Mouse (Mus musculus) stomach, embryonic 16.5 days (tissue): Measurements from ENCODE around the gene Gck. TPM values are rescaled to one million over a fixed set of nuclear protein-coding genes. Genes with fewer than 3 reads are reported as not detected.

Experiments
- ATAC-seq: fragments of 200-750 bp; cut with Nextera tagmentation; 2 replicates; pipeline ENCODE4 v1.8.0; 2017; ENCODE audit warnings: moderate number of reproducible peaks, moderate TSS enrichment; ENCODE audit not compliant: insufficient read depth, low FRiP score
- H3K27ac ChIP-seq: fragments of 300-500 bp; sonication (generic); 2 replicates; pipeline ENCODE4 v1.5.1; 2014; ENCODE audit warnings: low read length
- H3K27me3 ChIP-seq: fragments of 300-500 bp; sonication (generic); 2 replicates; pipeline ENCODE4 v1.6.1; 2014; ENCODE audit warnings: low read length, control low read depth, mixed read lengths; ENCODE audit not compliant: control insufficient read depth, insufficient read depth
- H3K36me3 ChIP-seq: fragments of 300-500 bp; sonication (generic); 2 replicates; pipeline ENCODE4 v1.6.1; 2014; ENCODE audit warnings: low read length; ENCODE audit not compliant: control insufficient read depth, insufficient read depth
- H3K4me1 ChIP-seq: fragments of 300-500 bp; sonication (generic); 2 replicates; pipeline ENCODE4 v1.6.1; 2014; ENCODE audit warnings: low read length, control low read depth, mixed read lengths; ENCODE audit not compliant: control insufficient read depth, insufficient read depth
- H3K4me2 ChIP-seq: fragments of 300-500 bp; sonication (generic); 2 replicates; pipeline ENCODE4 v1.6.1; 2014; ENCODE audit warnings: low read depth, low read length, mixed read lengths
- H3K4me3 ChIP-seq: fragments of 300-500 bp; sonication (generic); replicated peaks from 2 replicates; pipeline ENCODE4 v1.5.1; 2014; ENCODE audit warnings: mild to moderate bottlenecking, low read length
- H3K9ac ChIP-seq: fragments of 300-500 bp; sonication (generic); 2 replicates; pipeline ENCODE4 v1.6.1; 2014; ENCODE audit warnings: low read length
- H3K9me3 ChIP-seq: fragments of 300-500 bp; sonication (generic); replicated peaks from 2 replicates; pipeline ENCODE4 v1.6.1; 2016; ENCODE audit warnings: low read length, control low read depth; ENCODE audit not compliant: control insufficient read depth
- WGBS: fragments of 180-500 bp; shearing (Covaris S2); extraction: QIAGEN DNeasy Blood & Tissue Kit; methylation state at CpG from one replicate; pipeline ENCODE4 v1.1.7; 2014; 5-methylcytosine and 5-hydroxymethylcytosine counted together
- polyA plus RNA-seq: library from polyadenylated mRNA; unstranded; fragments of >200 nt; fragmentation: Nextera tagmentation; extraction: Ambion mirVana; gene quantifications from 2 replicates; pipeline ENCODE4 v1.2.1, GENCODE M21; 2015

The Gck gene
- polyA plus RNA-seq, 1 experiment from 2014 or later: 3.5 TPM

- 80% methylated on average over 3 of the region's 3 CpGs for WGBS
- Histone ChIP-seq H3K27me3 (no peaks in the 10 kb centered on the region), H3K4me3 (no peak overlapping the region), H3K4me1 (no peaks in the 10 kb centered on the region), H3K9me3 (no peaks in the 10 kb centered on the region), H3K9ac (no peak overlapping the region), H3K36me3 (peaks cover 25% of the 10 kb centered on the region), H3K27ac (no peak overlapping the region), H3K4me2 (no peak overlapping the region)
- ATAC-seq: no peak
Measured at GRCm38 (mm10) chr11:5966751-5967150, 16.9 kb upstream of the Gck start.

- H3K27me3 ChIP-seq: no peaks in the 10 kb centered on the region
- WGBS: 86% methylated on average over 11 of the region's 11 CpGs
- H3K4me2 ChIP-seq: no peak overlapping the region
- H3K4me1 ChIP-seq: no peaks in the 10 kb centered on the region
- no peaks in the 10 kb centered on the region for H3K9me3 ChIP-seq
- H3K4me3 ChIP-seq: no peak overlapping the region
- no peak overlapping the region for H3K9ac ChIP-seq
- no peak for ATAC-seq
- peaks cover 25% of the 10 kb centered on the region for H3K36me3 ChIP-seq
- no peak overlapping the region for H3K27ac ChIP-seq
Measured at GRCm38 (mm10) chr11:5965865-5966264, 16.0 kb upstream of the Gck start.

DNA sequence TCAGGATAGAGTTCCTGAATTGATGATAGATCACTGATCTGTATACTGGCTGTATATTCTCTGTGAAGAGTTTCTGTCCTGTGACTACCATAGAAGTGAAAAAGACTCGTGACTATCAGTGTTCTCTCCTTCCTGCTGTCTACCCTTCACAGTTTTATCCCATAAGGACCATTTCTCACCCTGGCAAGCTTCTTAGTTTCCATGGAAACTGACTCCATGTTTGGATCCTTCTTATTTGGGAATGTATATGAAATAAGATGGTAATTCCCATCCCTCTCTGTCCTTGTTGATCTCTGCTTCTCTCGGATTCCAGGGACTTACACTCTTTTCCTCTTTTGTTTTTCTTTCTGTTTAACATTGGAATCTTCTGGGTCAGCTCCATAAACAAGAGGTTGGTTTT, 10.2 kb upstream of the Gck start:
- H3K4me1 ChIP-seq: peaks cover 10% of the 10 kb centered on the region
- WGBS: 75% methylated on average over 2 of the region's 2 CpGs
- H3K27me3 ChIP-seq: no peaks in the 10 kb centered on the region
- no peak overlapping the region for H3K9ac ChIP-seq
- peaks cover 25% of the 10 kb centered on the region for H3K36me3 ChIP-seq
- H3K27ac ChIP-seq: no peak overlapping the region
- ATAC-seq: no peak
- H3K4me3 ChIP-seq: no peak overlapping the region
- no peaks in the 10 kb centered on the region for H3K9me3 ChIP-seq
- H3K4me2 ChIP-seq: no peak overlapping the region

DNA sequence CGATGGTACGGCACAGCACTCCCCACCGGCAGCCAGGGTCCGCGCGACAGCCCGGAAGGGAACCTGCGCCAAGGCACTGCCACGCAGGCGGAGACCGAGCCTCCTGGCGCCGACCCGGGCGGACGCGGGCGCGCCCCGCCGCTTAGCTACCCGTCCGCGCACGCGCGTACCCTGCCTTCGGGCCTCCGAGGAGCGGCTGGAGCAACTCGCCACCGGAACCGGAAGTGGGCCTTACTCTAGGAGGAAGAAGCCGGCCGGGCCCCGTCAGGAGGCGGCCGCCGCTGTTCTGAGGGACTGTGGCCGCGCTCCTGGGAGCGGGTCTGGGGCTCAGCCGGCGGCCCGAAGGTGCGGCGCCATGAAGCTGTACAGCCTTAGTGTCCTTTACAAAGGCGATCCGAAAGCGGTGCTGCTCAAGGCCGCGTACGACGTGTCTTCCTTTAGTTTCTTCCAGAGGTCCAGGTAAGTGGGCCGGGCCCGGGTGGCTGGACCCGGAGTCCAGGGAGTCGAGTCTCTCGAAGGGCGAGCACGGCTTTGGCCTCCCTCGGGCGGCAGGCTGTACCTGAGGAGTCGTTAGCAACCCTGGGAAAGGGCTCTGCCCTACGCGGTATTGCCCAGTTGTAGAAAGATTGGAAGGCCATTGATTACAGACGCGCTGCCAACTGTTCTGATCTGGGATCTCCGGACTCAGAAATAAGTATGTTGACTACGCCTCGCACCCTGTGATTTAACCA, 5.8 kb upstream of the Gck start, which contains the start of gene Ykt6:
Ykt6 (plus strand) TSS at position 148 of the 731 bp plus-strand sequence.
- no peaks in the 10 kb centered on the region for H3K27me3 ChIP-seq
- peak within 1 kb of the TSS; percentile 70 for H3K4me3 ChIP-seq
- H3K36me3 ChIP-seq: peaks cover 8% of the 10 kb centered on the region; the same call in 1 of the 2 replicates
- ATAC-seq: peak; percentile 96
- peaks cover 15% of the 10 kb centered on the region for H3K4me1 ChIP-seq
- H3K4me2 ChIP-seq: peak within 1 kb of the TSS; percentile 87
- H3K9me3 ChIP-seq: no peaks in the 10 kb centered on the region
- peak within 1 kb of the TSS; percentile 84 for H3K9ac ChIP-seq
- under 1% methylated on average over 71 of the region's 71 CpGs for WGBS
- peak within 1 kb of the TSS; percentile 97 for H3K27ac ChIP-seq

DNA sequence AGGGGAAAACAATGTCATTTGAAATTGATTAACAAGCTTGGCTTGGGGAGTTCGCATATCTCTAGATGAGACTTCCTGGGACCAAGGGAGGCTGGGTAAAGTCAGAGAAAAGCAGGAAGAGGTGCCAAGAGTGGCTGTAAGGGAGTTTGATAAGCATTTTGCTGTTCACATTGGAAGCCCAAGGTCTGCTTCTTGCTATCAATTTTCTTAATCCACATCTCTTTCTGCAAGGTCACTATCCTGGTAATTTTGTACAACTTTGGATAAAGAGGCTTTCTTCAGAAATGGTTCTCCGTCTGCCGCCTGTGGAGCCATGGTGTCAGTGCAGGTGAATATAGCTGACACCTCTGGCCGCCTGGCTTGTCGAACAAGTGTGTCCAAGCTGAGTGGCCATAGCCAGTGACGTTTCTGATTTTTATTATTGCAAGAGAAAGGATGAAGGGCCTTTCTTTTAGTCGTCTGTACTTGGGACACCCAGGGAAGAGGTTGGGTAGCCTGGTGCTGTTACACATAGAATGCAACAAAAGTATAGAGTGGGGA, 5.2 kb upstream of the Gck start:
- WGBS: 3% methylated on average over 7 of the region's 7 CpGs
- Histone ChIP-seq H3K4me2 (peak overlapping the region; percentile 87), H3K27me3 (no peaks in the 10 kb centered on the region), H3K27ac (peak overlapping the region; percentile 97), H3K9ac (peak overlapping the region; percentile 84), H3K4me1 (peaks cover 15% of the 10 kb centered on the region), H3K9me3 (no peaks in the 10 kb centered on the region), H3K4me3 (peak overlapping the region; percentile 70), H3K36me3 (peaks cover 1% of the 10 kb centered on the region; the same call in 1 of the 2 replicates)
- peak; percentile 53 for ATAC-seq

- no peak for ATAC-seq
- 63% methylated on average over 5 of the region's 5 CpGs for WGBS
Measured at GRCm38 (mm10) chr11:5954435-5954834, 4.6 kb upstream of the Gck start.

DNA sequence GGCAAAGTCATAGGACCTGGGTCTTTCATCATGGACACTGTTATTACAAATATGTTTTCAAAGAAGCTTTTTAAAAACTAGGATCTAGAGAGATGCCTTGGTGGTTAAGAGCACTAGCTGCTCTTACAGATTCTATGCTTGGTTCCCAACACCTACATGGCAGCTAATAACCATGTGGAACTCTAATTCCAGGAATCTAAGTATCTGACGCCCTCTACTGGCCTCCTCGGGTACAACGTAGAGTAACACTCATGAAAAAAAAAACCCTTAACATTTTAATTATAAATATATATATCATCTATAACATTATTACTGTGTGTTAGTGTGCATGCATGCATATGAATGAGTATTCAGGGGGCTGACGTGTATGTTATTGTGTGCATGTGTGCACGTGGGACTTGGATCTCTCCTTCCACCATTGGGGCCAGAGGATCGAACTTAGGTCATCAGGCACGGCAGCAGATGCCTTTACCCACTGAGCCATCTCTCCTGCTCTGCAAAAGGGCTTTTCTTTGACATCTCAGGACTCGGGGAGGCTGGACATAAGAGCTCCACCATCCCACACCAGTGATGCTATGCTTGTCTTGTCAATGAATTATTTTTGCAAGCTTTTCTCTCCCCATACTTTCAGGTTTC, 3.4 kb upstream of the Gck start:
- WGBS: 32% methylated on average over 8 of the region's 8 CpGs
- no peaks in the 10 kb centered on the region for H3K9me3 ChIP-seq
- H3K27me3 ChIP-seq: no peaks in the 10 kb centered on the region
- no peak overlapping the region for H3K4me2 ChIP-seq
- H3K4me3 ChIP-seq: no peak overlapping the region
- H3K9ac ChIP-seq: no peak overlapping the region
- H3K4me1 ChIP-seq: peaks cover 25% of the 10 kb centered on the region
- H3K36me3 ChIP-seq: no peaks in the 10 kb centered on the region
- no peak for ATAC-seq
- no peak overlapping the region for H3K27ac ChIP-seq

More at GRCm38 (mm10) chr11:5954435-5954834, 4.6 kb upstream of the Gck start:
- Histone ChIP-seq H3K36me3 (no peaks in the 10 kb centered on the region), H3K27me3 (no peaks in the 10 kb centered on the region), H3K4me2 (peak overlapping the region; percentile 87; the same call in 1 of the 2 replicates), H3K4me1 (peaks cover 17% of the 10 kb centered on the region), H3K27ac (no peak overlapping the region; the same call in 1 of the 2 replicates), H3K9ac (no peak overlapping the region), H3K9me3 (no peaks in the 10 kb centered on the region), H3K4me3 (no peak overlapping the region)

GRCm38 (mm10) chr11:5952501-5952900, 2.6 kb upstream of the Gck start:
- H3K9me3 ChIP-seq: no peaks in the 10 kb centered on the region
- no peak overlapping the region for H3K9ac ChIP-seq
- no peaks in the 10 kb centered on the region for H3K36me3 ChIP-seq
- H3K27ac ChIP-seq: no peak overlapping the region
- WGBS: 46% methylated on average over 5 of the region's 5 CpGs
- no peak for ATAC-seq
- no peak overlapping the region for H3K4me3 ChIP-seq
- no peak overlapping the region for H3K4me2 ChIP-seq
- no peaks in the 10 kb centered on the region for H3K27me3 ChIP-seq
- H3K4me1 ChIP-seq: peaks cover 25% of the 10 kb centered on the region
